Mouse (Mus musculus) CD4-positive, CD25-positive, alpha-beta regulatory T cell, adult 9 weeks (primary cell): Measurements from ENCODE around the gene Tmem140. TPM values are rescaled to one million over a fixed set of nuclear protein-coding genes. Genes with fewer than 3 reads are reported as not detected.

ENCODE experiments used
- polyA plus RNA-seq: library from polyadenylated mRNA; unstranded; fragments of 100-300 nt; shearing (Covaris generic); gene quantifications from one replicate; pipeline ENCODE4 v1.2.1, GENCODE M21; 2017

The Tmem140 gene
- 25.3 TPM for polyA plus RNA-seq

GRCm38 (mm10) chr6:34862791-34863403 lies at the start of gene Tmem140:
Gene Tmem140 (plus strand): TSS chr6:34863146.

GRCm38 (mm10) chr6:34877509-34878321 lies 14.8 kb downstream of the Tmem140 start, which contains the start of gene Cyren:
Gene Cyren (minus strand): TSS chr6:34878060.

GRCm38 (mm10) chr6:34910371-34911219 lies 47.6 kb downstream of the Tmem140 start, which contains the start of gene Wdr91:
Gene Wdr91 (minus strand): TSS chr6:34910876.

GRCm38 (mm10) chr6:34919956-34920355 lies 57.0 kb downstream of the Tmem140 start, which contains the start of gene Stra8:
Gene Stra8 (plus strand): TSS chr6:34920163.

Other genes starting within 250 kb of the Tmem140 start
- gene Agbl3, start 82.7 kb upstream of the Tmem140 start, polyA plus RNA-seq = 1.7 TPM
- 7.8 TPM for gene Cyren, start 14.9 kb downstream of the Tmem140 start, polyA plus RNA-seq
- 26.9 TPM for gene Wdr91, start 47.7 kb downstream of the Tmem140 start, polyA plus RNA-seq
- not detected for gene Stra8, start 57.0 kb downstream of the Tmem140 start, polyA plus RNA-seq
- 0.76 TPM for gene Slc23a4, start 125.3 kb downstream of the Tmem140 start, polyA plus RNA-seq